Mouse (Mus musculus) bone marrow macrophage, adult 2 months (primary cell): ENCODE measurements around the gene Cxcl10.

Experiments
- CTCF ChIP-seq: IDR thresholded peaks from 2 replicates; pipeline ENCODE4 v1.5.1; 2012; ENCODE audit warnings: low read depth, mild to moderate bottlenecking, low read length, moderate library complexity
- POLR2A ChIP-seq: IDR thresholded peaks from 2 replicates; pipeline ENCODE4 v1.6.1; 2012; ENCODE audit warnings: mild to moderate bottlenecking, low read depth, low read length, borderline replicate concordance

GRCm38 (mm10) chr5:92376795-92377405 is 28.2 kb upstream of the Cxcl10 start:
- TF ChIP-seq CTCF (no peak), POLR2A (no peak)
